Mouse (Mus musculus) erythroblast, adult 5-6 weeks (primary cell): ENCODE measurements around the gene Dync1i1. TPM values are rescaled to one million over a fixed set of nuclear protein-coding genes. Genes with fewer than 3 reads are reported as not detected.

Source experiments
- ATAC-seq: replicated peaks from 2 replicates; pipeline ENCODE4 v1.8.0; 2016; ENCODE audit warnings: moderate number of reproducible peaks, mild to moderate bottlenecking, moderate TSS enrichment, inconsistent platforms; ENCODE audit not compliant: poor library complexity, low FRiP score, severe bottlenecking
- total RNA-seq, 2 experiments: library from RNA; stranded (forward) in 1 of 2; stranded (reverse) in 1 of 2; fragments of 150-400 nt in 1 of 2; fragments of 200-764, 138-1000 nt in 1 of 2; gene quantifications; 2 replicates each; pipeline versions ENCODE4 v1.2.3 to v1.2.4; 2015 to 2017; ENCODE audit warnings: low replicate concordance in 2 of 2

The Dync1i1 gene
- total RNA-seq, 2 experiments from 2014 or later = not detected

- ATAC-seq = no peak
Measured at GRCm38 (mm10) chr6:5949812-5950392, 224.5 kb downstream of the Dync1i1 start.

DNA sequence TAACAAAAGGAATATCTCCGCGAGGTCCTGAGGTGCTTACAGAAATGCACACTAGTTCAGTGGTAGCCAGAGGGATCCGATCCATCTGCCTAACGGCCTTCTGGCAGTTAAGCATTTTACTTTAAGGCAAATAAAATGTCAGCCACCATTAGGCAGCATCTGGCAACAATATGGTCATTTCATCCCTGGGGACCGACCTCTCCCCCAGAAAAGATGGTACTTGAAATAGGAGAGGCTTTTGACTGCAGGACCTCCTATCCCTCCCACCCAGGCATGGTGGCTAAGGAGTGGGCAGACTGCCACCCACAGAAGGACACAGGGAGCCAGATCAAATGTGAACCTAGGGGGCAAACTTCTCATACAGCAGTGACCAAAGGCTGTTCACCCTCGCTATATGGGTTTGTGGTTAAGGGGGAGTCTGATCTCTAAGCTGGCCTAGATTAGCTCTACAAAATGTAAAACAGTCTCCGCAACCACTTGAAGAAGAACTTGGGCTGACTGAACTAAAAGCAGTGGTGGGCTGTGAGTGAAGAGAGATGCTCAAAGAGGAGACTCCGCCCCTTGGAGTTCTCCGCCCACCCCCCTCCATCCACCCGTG, 231.0 kb downstream of the Dync1i1 start:
- no peak for ATAC-seq

- no peak for ATAC-seq
Measured at GRCm38 (mm10) chr6:5960728-5961127, 235.3 kb downstream of the Dync1i1 start.

DNA sequence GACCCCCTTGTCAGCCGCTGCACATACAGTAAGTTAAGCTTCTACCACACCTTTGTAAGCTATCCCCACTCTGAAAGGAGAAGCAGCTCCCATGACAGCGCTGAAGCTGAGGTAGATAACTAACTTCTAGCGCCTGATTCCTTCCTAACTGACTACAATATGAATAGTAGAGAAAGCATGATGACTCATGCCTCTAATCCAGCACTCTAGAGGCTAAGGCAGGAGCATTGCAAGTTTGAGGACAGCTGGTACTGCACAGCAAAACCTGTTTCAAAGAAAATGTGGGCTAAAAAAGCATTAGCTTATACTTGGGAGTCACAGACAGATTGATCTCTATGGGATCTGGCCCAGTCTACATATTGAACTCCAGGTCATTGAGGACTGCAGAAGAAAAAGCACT, 236.5 kb downstream of the Dync1i1 start:
- no peak for ATAC-seq

GRCm38 (mm10) chr6:5966376-5966775, 240.9 kb downstream of the Dync1i1 start:
- no peak for ATAC-seq

GRCm38 (mm10) chr6:5966806-5967445, 241.5 kb downstream of the Dync1i1 start:
- no peak for ATAC-seq

DNA sequence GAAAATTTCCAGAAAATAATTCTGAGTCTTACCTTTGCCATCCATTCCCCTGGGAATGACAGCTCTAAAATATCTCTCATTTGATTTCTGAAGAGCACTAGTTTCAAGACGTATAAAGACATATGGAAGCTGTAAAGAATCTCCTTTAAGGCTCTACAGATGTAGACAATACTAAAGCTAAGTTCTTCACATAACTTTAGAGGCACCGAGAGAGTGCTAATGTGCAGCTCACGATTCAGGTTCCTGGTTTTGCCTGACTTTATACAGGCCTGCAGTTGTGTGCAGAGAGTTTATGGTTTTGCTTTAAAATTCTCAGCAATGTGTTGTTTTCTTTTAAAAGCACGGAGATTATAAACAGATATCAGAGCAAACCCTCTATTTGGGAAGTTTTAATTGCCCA, 242.1 kb downstream of the Dync1i1 start:
- no peak for ATAC-seq

DNA sequence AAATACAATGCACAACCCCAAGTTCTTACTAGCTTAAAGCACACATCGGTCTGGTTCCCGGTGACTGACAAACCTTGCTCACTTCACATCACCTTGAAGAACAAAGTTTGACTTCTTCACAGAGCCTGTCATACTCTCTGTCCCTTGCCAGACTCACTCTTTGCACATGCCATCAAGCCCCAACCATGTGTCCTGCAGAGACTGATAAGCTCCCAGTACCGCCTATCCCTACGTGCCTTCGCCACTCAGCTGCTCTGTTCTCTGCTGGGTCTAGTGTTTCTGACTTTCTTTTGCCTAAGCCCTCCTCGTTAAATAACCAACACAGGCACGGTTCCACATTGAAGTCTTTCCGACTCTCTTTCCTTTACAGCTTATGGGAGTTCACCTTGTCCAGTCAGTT, 244.2 kb downstream of the Dync1i1 start:
- ATAC-seq = no peak

DNA sequence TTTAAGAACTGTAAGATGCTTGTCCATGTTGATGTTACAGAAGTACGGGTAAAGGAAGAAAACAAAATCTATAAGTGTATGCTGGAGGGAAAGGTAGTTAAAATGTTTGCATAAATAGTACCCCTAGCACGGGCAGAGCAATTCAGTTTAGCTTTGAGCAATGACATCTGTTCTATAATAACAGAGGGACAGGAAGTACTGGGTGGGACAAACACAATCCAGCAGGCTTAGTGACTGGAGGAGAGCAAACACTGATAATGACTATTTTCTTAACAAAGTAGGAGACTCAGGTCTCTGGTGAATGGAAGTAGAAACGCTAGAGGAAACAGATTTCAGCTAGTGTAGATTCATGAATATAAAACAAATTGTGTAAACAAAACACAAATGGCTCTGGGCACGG, 250.8 kb downstream of the Dync1i1 start:
- ATAC-seq = no peak

- ATAC-seq = no peak
Measured at GRCm38 (mm10) chr6:5977238-5977920, 251.9 kb downstream of the Dync1i1 start.

- ATAC-seq = no peak
Measured at GRCm38 (mm10) chr6:5991243-5991642, 265.8 kb downstream of the Dync1i1 start.

GRCm38 (mm10) chr6:5991817-5992755, 266.6 kb downstream of the Dync1i1 start:
- no peak for ATAC-seq

- ATAC-seq = no peak
Measured at GRCm38 (mm10) chr6:5993056-5993455, 267.6 kb downstream of the Dync1i1 start.

DNA sequence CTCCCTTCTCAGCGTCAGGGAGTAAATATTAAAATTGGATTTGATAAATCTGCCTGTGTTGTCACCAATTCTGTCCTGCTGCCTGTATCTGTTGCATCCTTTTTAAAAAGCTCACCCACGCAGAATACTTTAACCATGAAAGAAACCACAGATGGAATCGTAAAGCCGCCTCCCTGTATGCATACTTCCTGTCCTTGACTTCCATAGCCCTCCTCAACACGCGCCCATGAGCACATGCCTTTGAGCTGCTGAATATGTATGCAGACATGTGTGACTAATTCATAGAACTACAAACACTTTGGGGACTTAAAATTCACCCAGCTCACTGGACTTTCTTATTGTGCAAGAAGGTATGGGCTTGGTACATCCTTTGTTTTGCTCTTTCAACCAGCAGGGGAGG, 272.1 kb downstream of the Dync1i1 start:
- ATAC-seq = no peak

GRCm38 (mm10) chr6:6002061-6002460, 276.6 kb downstream of the Dync1i1 start:
- ATAC-seq = no peak

GRCm38 (mm10) chr6:6004756-6005485, 279.5 kb downstream of the Dync1i1 start:
- no peak for ATAC-seq

GRCm38 (mm10) chr6:6005762-6006431, 280.5 kb downstream of the Dync1i1 start:
- ATAC-seq = no peak

GRCm38 (mm10) chr6:6011364-6011763, 285.9 kb downstream of the Dync1i1 start:
- no peak for ATAC-seq

DNA sequence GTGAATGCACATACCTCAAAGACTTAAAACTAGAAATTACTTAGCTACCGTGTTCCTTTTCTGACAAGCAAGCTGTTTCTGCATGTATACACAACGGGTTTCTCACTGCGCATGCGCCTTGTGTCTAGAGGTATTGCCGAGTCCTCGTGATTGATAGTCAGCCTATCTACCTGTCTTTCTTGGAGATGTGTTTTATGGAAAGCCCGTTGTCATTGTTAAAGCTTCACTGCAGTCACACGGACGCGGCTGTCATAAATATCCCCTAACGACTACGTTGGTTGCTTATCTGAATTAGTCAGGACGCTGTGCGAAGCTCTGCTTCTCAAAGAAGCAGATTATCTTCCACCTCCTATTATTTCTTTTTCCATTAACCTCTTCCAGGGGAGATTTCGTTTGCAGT, 290.2 kb downstream of the Dync1i1 start:
- ATAC-seq = no peak
